Mouse (Mus musculus) liver, embryonic 11.5 days (tissue): Measurements from ENCODE around the gene Fam129b. TPM values are rescaled to one million over a fixed set of nuclear protein-coding genes. Genes with fewer than 3 reads are reported as not detected.

Experiments used
- ATAC-seq: fragments of 200-750 bp; cut with Nextera tagmentation; replicated peaks from 2 replicates; pipeline ENCODE4 v1.8.0; 2017; ENCODE audit warnings: moderate number of reproducible peaks, mild to moderate bottlenecking, moderate TSS enrichment, moderate library complexity; ENCODE audit not compliant: low FRiP score
- DNase-seq: peaks from one replicate; pipeline ENCODE4 v3.0.0-alpha.2; 2017; ENCODE audit warnings: low spot score
- H3K27ac ChIP-seq: fragments of 300-500 bp; sonication (generic); 2 replicates; pipeline ENCODE4 v1.5.1; 2014; ENCODE audit warnings: mild to moderate bottlenecking, low read depth, low read length, control low read depth
- H3K27me3 ChIP-seq: fragments of 300-500 bp; sonication (generic); replicated peaks from 2 replicates; pipeline ENCODE4 v1.6.1; 2014; ENCODE audit warnings: low read length, mixed read lengths; ENCODE audit not compliant: control insufficient read depth, insufficient read depth
- H3K36me3 ChIP-seq: fragments of 300-500 bp; sonication (generic); 2 replicates; pipeline ENCODE4 v1.6.1; 2014; ENCODE audit warnings: mild to moderate bottlenecking, low read length, moderate library complexity, mixed read lengths; ENCODE audit not compliant: control insufficient read depth, insufficient read depth
- H3K4me1 ChIP-seq: fragments of 300-500 bp; sonication (generic); replicated peaks from 2 replicates; pipeline ENCODE4 v1.6.1; 2014; ENCODE audit warnings: low read length, mixed read lengths; ENCODE audit not compliant: control insufficient read depth, insufficient read depth
- H3K4me2 ChIP-seq: fragments of 300-500 bp; sonication (generic); 2 replicates; pipeline ENCODE4 v1.6.1; 2014; ENCODE audit warnings: mild to moderate bottlenecking, control low read depth, moderate library complexity
- H3K4me3 ChIP-seq: fragments of 300-500 bp; sonication (generic); 2 replicates; pipeline ENCODE4 v1.5.1; 2014; ENCODE audit warnings: low read depth, low read length, control low read depth
- H3K9ac ChIP-seq: fragments of 300-500 bp; sonication (generic); 2 replicates; pipeline ENCODE4 v1.6.1; 2014; ENCODE audit warnings: low read depth, low read length, control low read depth
- H3K9me3 ChIP-seq: fragments of 300-500 bp; sonication (generic); 2 replicates; pipeline ENCODE4 v1.6.1; 2016; ENCODE audit warnings: low read length, inconsistent platforms, mixed read lengths; ENCODE audit not compliant: control insufficient read depth
- WGBS: fragments of 180-500 bp; shearing (Covaris S2); extraction: QIAGEN DNeasy Blood & Tissue Kit; methylation state at CpG from one replicate; pipeline ENCODE4 v1.1.7; 2014; 5-methylcytosine and 5-hydroxymethylcytosine counted together
- polyA plus RNA-seq: library from polyadenylated mRNA; unstranded; fragments of >200 nt; fragmentation: Nextera tagmentation; extraction: Ambion mirVana; gene quantifications from 2 replicates; pipeline ENCODE4 v1.2.1, GENCODE M21; 2014

Gene Fam129b
- polyA plus RNA-seq, 1 experiment from 2014 or later: 11.9 TPM

DNA sequence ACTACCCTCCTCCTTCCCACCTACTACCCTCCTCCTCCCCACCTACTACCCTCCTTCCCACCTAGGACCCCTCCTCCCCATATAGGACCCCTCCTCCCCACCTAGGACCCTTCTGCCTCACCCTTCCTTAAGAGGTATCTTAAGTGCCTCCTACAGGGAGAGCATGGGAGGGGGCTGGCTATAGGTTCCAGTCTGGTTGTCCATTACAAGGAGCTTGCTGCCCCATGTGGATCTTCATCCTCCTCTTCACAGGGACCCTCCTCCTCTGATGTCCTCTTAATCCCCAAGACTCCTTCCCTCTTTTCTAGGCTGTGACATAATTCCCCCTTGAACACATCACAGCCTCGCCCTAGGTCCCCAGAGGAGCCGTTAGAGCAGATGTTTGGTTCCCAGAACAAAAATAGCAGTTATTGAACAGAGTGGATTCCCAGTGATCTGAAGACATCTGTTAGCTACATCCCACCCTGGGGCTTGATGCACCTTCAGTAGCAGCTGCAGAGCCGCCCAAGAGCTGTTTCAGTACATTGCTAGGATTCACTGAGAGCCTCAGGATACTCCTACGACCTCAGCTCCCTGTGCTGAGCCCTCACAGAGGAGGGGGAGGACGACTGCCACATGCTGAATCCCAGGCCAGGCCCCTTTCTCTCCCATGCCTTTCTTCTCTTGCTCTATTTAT, 20.0 kb upstream of the Fam129b start:
- WGBS: 51% methylated on average over 5 of the region's 5 CpGs
- no peak overlapping the region for H3K27ac ChIP-seq
- no peak overlapping the region for H3K4me2 ChIP-seq
- ATAC-seq (no peak), DNase-seq (no peak)
- H3K36me3 ChIP-seq: no peaks in the 10 kb centered on the region
- no peaks in the 10 kb centered on the region for H3K9me3 ChIP-seq
- peaks cover 20% of the 10 kb centered on the region for H3K27me3 ChIP-seq
- no peak overlapping the region for H3K9ac ChIP-seq
- no peak overlapping the region for H3K4me3 ChIP-seq
- no peaks in the 10 kb centered on the region for H3K4me1 ChIP-seq

DNA sequence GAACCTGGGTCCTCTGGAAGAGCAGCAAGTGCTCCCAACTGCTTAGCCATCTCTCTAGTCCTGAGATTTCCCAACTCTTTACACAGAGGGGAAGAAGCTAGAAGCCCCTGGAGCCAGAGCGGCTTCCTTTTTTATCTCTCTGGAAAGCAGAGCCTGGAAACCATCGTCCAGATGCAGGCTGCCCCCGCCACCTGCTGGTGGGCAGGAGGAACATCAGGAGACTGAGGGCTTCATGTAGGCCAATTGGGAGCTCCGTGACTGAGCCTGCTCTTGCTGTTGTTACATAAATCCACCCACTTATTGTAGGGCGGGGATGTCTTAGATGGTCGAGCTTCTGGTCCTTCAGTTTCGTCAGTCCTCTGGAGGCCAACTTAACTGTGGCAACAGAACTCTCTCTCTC, 18.3 kb upstream of the Fam129b start:
- Histone ChIP-seq H3K27ac (no peak overlapping the region), H3K36me3 (no peaks in the 10 kb centered on the region), H3K9ac (no peak overlapping the region), H3K4me3 (no peak overlapping the region), H3K4me2 (no peak overlapping the region), H3K4me1 (no peaks in the 10 kb centered on the region), H3K27me3 (peaks cover 4% of the 10 kb centered on the region), H3K9me3 (no peaks in the 10 kb centered on the region)
- DNase-seq: peak; percentile 75
- WGBS: 1% methylated on average over 7 of the region's 7 CpGs
- peak; percentile 71 for ATAC-seq

DNA sequence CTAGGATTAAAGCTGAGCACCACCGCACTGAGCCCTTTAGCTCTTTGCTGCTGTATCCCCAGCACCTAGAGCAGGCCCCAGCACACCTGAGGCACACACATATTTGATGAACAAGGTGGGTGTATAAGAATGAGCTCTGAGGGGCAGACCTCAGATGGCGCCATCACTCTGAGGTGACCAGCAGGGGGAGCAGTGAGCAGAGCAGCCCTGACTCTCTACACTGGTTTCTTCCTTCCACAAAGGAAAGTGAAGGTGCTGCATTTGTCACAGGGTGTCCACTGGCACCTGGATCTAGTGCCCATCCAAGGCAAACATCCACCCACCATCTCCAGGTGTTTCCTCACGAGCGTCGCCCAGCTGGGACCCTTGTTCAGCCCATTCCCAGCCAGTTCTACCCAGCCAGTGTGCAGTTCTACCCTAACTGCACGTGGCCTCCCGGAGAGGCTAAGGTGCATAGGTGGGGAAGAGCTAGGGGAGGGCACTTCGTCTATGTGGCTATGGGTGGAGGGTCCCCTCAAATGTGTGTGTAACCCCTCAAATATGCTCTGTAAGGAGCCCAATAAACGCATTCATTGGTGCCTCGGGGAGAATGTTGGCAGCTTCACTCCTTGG, 16.8 kb upstream of the Fam129b start:
- peak; percentile 60; the same call in 1 of the 2 replicates for ATAC-seq
- Histone ChIP-seq H3K9me3 (no peaks in the 10 kb centered on the region), H3K4me2 (no peak overlapping the region), H3K27ac (no peak overlapping the region), H3K9ac (no peak overlapping the region), H3K36me3 (no peaks in the 10 kb centered on the region), H3K27me3 (no peaks in the 10 kb centered on the region), H3K4me1 (no peaks in the 10 kb centered on the region), H3K4me3 (no peak overlapping the region)
- DNase-seq: no peak
- WGBS: 41% methylated on average over 10 of the region's 10 CpGs

DNA sequence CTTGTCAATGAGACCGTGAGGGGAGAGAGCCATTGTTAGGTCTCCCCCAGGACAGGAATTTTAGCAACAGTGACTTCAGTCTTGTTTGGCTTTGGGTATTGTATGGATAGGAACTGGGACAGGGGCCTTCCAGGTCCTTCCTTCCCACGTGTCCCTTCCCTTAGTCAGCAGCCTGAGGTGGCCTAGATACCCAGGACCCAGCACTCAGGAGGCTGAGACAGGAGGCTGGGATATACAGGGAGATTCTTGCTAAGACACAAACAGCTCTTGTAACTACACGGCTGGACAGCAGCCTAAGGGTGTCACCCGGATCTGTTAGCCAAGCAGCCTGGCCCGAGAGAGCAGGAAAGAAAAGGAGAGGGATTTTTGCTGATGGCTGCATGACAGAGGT, 16.3 kb upstream of the Fam129b start:
- 77% methylated on average over 5 of the region's 5 CpGs for WGBS
- H3K27ac ChIP-seq: no peak overlapping the region
- no peaks in the 10 kb centered on the region for H3K36me3 ChIP-seq
- no peaks in the 10 kb centered on the region for H3K4me1 ChIP-seq
- no peak overlapping the region for H3K4me3 ChIP-seq
- no peak overlapping the region for H3K9ac ChIP-seq
- no peak for DNase-seq
- no peaks in the 10 kb centered on the region for H3K27me3 ChIP-seq
- no peak for ATAC-seq
- H3K4me2 ChIP-seq: no peak overlapping the region
- H3K9me3 ChIP-seq: no peaks in the 10 kb centered on the region

DNA sequence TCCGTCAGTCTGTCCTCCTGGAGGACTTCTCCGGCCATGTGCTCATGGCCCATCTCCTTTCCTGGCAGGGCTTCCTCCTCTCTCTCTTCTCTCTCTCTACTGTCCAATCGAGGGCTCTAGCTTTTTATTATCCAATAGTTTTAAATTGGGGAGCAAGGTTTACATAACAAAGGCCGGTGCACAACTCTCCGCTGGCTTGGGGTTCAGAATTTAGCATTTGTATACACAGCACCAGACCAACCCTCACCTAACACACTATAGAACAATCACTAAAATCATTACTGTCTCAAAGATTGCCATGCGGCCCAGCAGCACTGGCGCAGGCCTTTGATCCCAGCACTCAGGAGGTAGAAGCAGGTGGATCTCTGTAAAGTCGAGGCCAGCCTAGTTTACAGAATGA, 15.1 kb upstream of the Fam129b start:
- WGBS: 81% methylated on average over 8 of the region's 8 CpGs
- no peak for DNase-seq

DNA sequence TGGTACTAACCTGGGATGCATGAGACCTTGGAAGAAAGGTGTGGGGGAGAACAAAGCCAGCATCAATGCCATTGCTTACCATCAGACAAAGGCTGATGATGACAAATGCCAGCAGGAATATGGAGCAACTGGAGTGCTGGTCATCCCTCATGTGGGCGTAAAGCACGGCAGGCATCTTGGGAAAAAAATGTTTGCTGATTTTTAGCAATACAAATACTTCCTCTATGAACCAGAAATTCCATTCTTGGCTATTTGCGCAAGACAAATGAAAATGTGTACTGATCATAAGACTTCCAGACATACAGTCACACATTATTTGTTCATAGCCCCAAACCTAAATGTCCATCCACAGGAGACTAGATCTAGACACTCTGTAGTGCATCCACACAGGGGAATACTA, 12.6 kb upstream of the Fam129b start:
- no peaks in the 10 kb centered on the region for H3K9me3 ChIP-seq
- DNase-seq: no peak
- no peak overlapping the region for H3K4me2 ChIP-seq
- no peak overlapping the region for H3K4me3 ChIP-seq
- ATAC-seq: no peak
- no peak overlapping the region for H3K9ac ChIP-seq
- 90% methylated on average over 3 of the region's 3 CpGs for WGBS
- H3K4me1 ChIP-seq: no peaks in the 10 kb centered on the region
- H3K27me3 ChIP-seq: no peaks in the 10 kb centered on the region
- H3K27ac ChIP-seq: no peak overlapping the region
- H3K36me3 ChIP-seq: no peaks in the 10 kb centered on the region

More for the DNA sequence above, 15.1 kb upstream of the Fam129b start:
- Histone ChIP-seq H3K4me2 (no peak overlapping the region), H3K9me3 (no peaks in the 10 kb centered on the region), H3K36me3 (no peaks in the 10 kb centered on the region), H3K27ac (no peak overlapping the region), H3K9ac (no peak overlapping the region), H3K4me1 (no peaks in the 10 kb centered on the region), H3K4me3 (no peak overlapping the region), H3K27me3 (no peaks in the 10 kb centered on the region)
- no peak for ATAC-seq

DNA sequence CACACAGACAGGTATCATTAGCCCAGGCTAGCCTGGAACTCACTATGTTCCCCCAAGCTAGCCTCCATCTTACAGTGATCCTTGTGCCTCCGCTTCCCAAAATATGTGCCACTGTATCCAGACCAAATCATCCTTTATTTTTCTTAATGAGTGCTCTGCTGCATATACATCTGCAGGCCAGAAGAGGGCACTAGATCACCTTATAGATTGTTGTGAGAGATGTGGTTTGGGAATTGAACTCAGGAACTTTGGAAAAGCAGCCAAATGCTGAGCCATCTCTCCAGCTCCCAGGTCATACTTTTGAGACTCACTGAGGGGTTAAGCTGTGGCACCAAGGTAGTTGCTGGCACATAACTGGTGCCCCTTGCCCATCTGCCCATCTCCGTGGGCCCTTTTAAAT, 11.2 kb upstream of the Fam129b start:
- WGBS: 61% methylated on average over 2 of the region's 2 CpGs
- H3K27ac ChIP-seq: no peak overlapping the region
- H3K9me3 ChIP-seq: no peaks in the 10 kb centered on the region
- ATAC-seq (no peak), DNase-seq (no peak)
- no peaks in the 10 kb centered on the region for H3K36me3 ChIP-seq
- no peaks in the 10 kb centered on the region for H3K27me3 ChIP-seq
- H3K4me2 ChIP-seq: no peak overlapping the region
- no peak overlapping the region for H3K9ac ChIP-seq
- H3K4me1 ChIP-seq: no peaks in the 10 kb centered on the region
- H3K4me3 ChIP-seq: no peak overlapping the region

DNA sequence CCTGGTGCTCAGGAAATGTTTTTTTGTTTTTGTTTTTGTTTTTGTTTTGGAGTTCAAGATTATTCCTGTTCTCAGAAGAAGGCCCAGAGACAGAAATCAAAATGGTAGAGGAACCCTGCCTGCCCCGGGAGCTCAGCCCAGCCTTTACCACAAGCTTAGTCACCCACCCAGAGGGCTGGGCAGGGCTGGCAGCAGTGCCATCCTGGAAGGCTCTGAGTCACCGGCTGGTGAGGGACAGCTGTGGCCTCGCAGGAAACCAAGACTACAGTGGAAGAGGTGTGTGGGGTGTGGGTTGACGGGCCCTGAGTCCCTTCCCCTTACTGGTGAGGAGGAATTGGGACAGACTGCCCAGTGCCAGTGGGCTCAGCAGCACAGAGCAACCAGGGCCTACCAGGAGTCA, 8.6 kb upstream of the Fam129b start:
- H3K27me3 ChIP-seq: no peaks in the 10 kb centered on the region
- H3K27ac ChIP-seq: no peak overlapping the region
- no peak overlapping the region for H3K4me3 ChIP-seq
- no peaks in the 10 kb centered on the region for H3K36me3 ChIP-seq
- WGBS: 57% methylated on average over 4 of the region's 4 CpGs
- no peak for ATAC-seq
- H3K4me2 ChIP-seq: no peak overlapping the region
- DNase-seq: no peak
- peaks cover 6% of the 10 kb centered on the region; the same call in 1 of the 2 replicates for H3K4me1 ChIP-seq
- no peak overlapping the region for H3K9ac ChIP-seq
- H3K9me3 ChIP-seq: no peaks in the 10 kb centered on the region

DNA sequence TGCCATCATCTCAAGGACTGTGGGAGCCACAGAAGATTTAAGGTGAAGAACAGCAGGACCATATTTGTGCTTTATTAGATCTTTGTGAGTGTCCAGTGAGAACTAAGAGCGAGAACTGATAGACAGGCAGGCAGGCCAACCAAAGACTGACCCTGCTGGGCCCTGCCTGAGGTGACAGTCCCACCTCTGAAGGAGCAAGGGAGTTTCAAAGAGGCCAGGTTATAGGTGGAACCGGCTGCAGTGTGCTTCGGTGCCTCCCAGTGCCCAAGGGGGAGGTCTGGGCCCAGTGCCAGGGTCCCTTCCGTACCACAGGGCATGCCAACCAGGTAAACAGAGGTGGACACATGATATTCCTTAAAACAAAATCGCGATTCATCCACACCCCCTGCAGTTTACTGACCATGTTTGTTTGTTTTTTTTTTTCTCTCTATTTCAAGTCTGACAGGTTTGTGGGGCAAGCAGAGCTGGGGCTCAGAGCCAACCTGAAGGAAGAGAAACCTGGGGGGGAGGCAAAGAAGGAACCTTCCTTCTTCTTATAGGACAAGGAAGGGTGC, 6.1 kb upstream of the Fam129b start:
- WGBS: 63% methylated on average over 6 of the region's 6 CpGs
- no peak overlapping the region for H3K9ac ChIP-seq
- ATAC-seq: no peak

More for the DNA sequence above, 6.1 kb upstream of the Fam129b start:
- DNase-seq: no peak
- Histone ChIP-seq H3K9me3 (no peaks in the 10 kb centered on the region), H3K27me3 (no peaks in the 10 kb centered on the region), H3K36me3 (no peaks in the 10 kb centered on the region), H3K4me3 (no peak overlapping the region), H3K4me1 (peaks cover 6% of the 10 kb centered on the region; the same call in 1 of the 2 replicates), H3K27ac (no peak overlapping the region), H3K4me2 (no peak overlapping the region)
